Mouse (Mus musculus) ES-E14 (cell line): ENCODE data around the gene Dexi.
A peak's percentile ranks its signal among the peaks of the same experiment; 100 is the strongest.

Experiments
- CHD2 ChIP-seq: IDR thresholded peaks from 2 replicates; pipeline ENCODE4 v1.6.1; 2014; ENCODE audit warnings: mild to moderate bottlenecking, low read depth, low read length, inconsistent platforms
- HCFC1 ChIP-seq: IDR thresholded peaks from 2 replicates; pipeline ENCODE4 v1.6.1; 2012; ENCODE audit warnings: low read length, inconsistent platforms, borderline replicate concordance; ENCODE audit not compliant: insufficient read depth
- MAFK ChIP-seq: IDR thresholded peaks from 2 replicates; pipeline ENCODE4 v1.6.1; 2014; ENCODE audit warnings: mild to moderate bottlenecking, low read depth, low read length, inconsistent platforms; ENCODE audit not compliant: insufficient read depth
- ZC3H11A ChIP-seq: IDR thresholded peaks from 2 replicates; pipeline ENCODE4 v1.6.1; 2012; ENCODE audit warnings: low read depth, mild to moderate bottlenecking, inconsistent platforms, low read length, borderline replicate concordance
- ZNF384 ChIP-seq: IDR thresholded peaks from 2 replicates; pipeline ENCODE4 v1.6.1; 2012; ENCODE audit warnings: low read depth, low read length, inconsistent platforms

DNA sequence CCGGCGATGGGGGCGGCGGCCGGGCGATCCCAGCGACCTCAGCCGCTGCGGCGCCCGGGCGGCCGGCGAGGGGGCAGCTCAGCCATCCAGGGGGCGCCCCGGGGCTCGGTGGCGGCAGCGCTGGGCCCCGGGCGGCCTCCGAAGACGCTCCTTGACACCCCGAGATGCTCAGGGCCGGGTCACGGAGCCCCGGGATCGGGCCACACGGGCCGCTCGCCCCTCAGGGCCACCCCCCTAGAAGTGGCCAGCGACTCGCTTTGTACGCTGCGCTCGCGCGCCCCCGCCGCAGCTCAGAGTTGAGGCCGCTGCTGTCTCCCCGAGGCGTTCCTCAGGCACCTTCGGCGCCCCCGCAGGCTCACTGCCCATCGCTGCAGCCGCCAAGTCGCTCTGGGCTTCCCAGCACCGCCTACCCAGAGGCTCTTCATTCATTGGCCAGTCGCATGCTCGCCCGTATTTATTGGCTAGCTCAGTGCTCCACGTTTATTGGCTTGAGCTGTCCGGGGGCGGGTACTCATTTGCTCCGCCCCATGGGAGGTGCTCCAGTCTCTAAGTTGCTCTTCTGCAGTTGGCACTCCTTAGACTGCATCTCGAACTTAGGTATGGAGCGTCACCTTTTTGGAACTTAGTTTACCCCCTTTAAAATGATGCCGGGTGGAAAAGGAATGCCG is at the start of gene Dexi:
- peak; percentile 23; the same call in 1 of the 2 replicates for TF ChIP-seq HCFC1
- no peak for TF ChIP-seq ZNF384
- peak; percentile 59; the same call in 1 of the 2 replicates for TF ChIP-seq CHD2
- TF ChIP-seq ZC3H11A: no peak
- TF ChIP-seq MAFK: no peak
